Mouse (Mus musculus) ES-Bruce4 (cell line): ENCODE results near the gene Aoc3.

Experiments used
- CTCF ChIP-seq: IDR thresholded peaks from one replicate; pipeline ENCODE4 v1.8.1; 2011; ENCODE audit warnings: low read depth, low read length
- EP300 ChIP-seq: IDR thresholded peaks from 2 replicates; pipeline ENCODE4 v1.6.1; 2011; ENCODE audit warnings: low read depth, low read length; ENCODE audit not compliant: insufficient read depth
- POLR2A ChIP-seq: IDR thresholded peaks from one replicate; pipeline ENCODE4 v1.8.1; 2011; ENCODE audit warnings: low read length; ENCODE audit not compliant: insufficient read depth

GRCm38 (mm10) chr11:101328941-101329635 lies 1.3 kb upstream of the Aoc3 start:
- TF ChIP-seq CTCF (no peak), POLR2A (no peak), EP300 (no peak)
